Mouse (Mus musculus) kidney, adult 2 months (tissue): Measurements from ENCODE around the gene Ccin.

Experiments
- CTCF ChIP-seq: fragments of 200-500 bp; conservative IDR thresholded peaks from 2 replicates; pipeline ENCODE4 v1.5.1; 2011; ENCODE audit warnings: low read depth, mild to moderate bottlenecking, control low read depth, low read length, moderate library complexity, mixed read lengths; ENCODE audit not compliant: insufficient read depth, insufficient read length
- POLR2A ChIP-seq: fragments of 200-500 bp; IDR thresholded peaks from one replicate; pipeline ENCODE4 v1.6.1; 2011; ENCODE audit warnings: low read depth, low read length, control low read depth

DNA sequence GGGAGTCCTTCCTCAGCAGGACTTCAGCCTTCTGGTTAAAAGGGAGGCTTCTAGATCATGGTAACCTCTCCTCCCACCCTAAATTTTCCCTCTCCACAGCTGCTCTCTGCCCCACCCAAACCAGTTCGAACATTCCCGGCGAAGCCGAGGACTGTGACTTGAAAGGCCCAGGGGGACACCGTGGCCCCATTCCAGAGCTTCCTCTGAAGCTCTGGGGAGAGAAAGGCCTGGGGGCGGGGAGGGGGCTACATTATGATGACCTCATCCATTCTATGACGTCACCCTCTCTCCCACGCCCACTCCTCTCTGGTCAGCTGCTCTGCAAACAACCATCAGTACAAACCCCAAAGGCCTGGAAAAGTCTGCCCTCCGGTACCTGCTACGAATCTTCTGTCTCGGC, at the start of gene Ccin:
- TF ChIP-seq POLR2A (no peak), CTCF (no peak)
